Mouse (Mus musculus) lung, embryonic 16.5 days (tissue): Measurements from ENCODE around the gene Serf2. TPM values are rescaled to one million over a fixed set of nuclear protein-coding genes. Genes with fewer than 3 reads are reported as not detected.

Experiments
- microRNA-seq: library from miRNA; unstranded; fragments of <30 nt; microRNA quantifications from one replicate; pipeline ENCODE4, GENCODE M21; 2016
- polyA plus RNA-seq: library from polyadenylated mRNA; unstranded; fragments of >200 nt; fragmentation: Nextera tagmentation; extraction: Ambion mirVana; gene quantifications from 2 replicates; pipeline ENCODE4 v1.2.1, GENCODE M21; 2015

The Serf2 gene
- polyA plus RNA-seq, 1 experiment from 2014 or later, result 509 TPM

Small RNA genes lying within 50 kb of the gene (microRNA-seq; reads per million reads assigned to microRNA genes)
- gene Gm22953, result not detected

Other genes starting within 250 kb of the Serf2 start
- gene Trp53bp1, start 177.8 kb upstream of the Serf2 start, polyA plus RNA-seq, result 50.7 and 53.1 TPM in 2 replicates
- gene Map1a, start 159.6 kb upstream of the Serf2 start, polyA plus RNA-seq, result 2.4 and 2.6 TPM in 2 replicates
- gene Ppip5k1, start 93.8 kb upstream of the Serf2 start, polyA plus RNA-seq, result 12.0 and 12.7 TPM in 2 replicates
- gene Ckmt1, start 91.5 kb upstream of the Serf2 start, polyA plus RNA-seq, result 4.2 and 5.3 TPM in 2 replicates
- not detected in 2 replicates for gene Strc, start 62.0 kb upstream of the Serf2 start, polyA plus RNA-seq
- gene Pdia3, start 35.4 kb upstream of the Serf2 start, polyA plus RNA-seq, result 806 and 902 TPM in 2 replicates
- gene Catsper2, start 35.4 kb upstream of the Serf2 start, polyA plus RNA-seq, result 1.9 and 2.0 TPM in 2 replicates
- 8.0 and 11.1 TPM in 2 replicates for gene Ell3, start 4.9 kb upstream of the Serf2 start, polyA plus RNA-seq
- gene Hypk, start 4.1 kb downstream of the Serf2 start, polyA plus RNA-seq, result 96.5 and 104 TPM in 2 replicates
- gene Serinc4, start 7.6 kb downstream of the Serf2 start, polyA plus RNA-seq, result 0.11 and 1.1 TPM in 2 replicates
- 52.5 and 54.2 TPM in 2 replicates for gene Mfap1b, start 24.9 kb downstream of the Serf2 start, polyA plus RNA-seq
- 29.4 and 30.6 TPM in 2 replicates for gene Mfap1a, start 57.5 kb downstream of the Serf2 start, polyA plus RNA-seq
- 9.1 and 9.8 TPM in 2 replicates for gene Wdr76, start 57.5 kb downstream of the Serf2 start, polyA plus RNA-seq